Mouse (Mus musculus): ENCODE measurements at regions not wholly inside any gene's neighbourhood (a gene's known extent, or its start where the extent isn't known, plus 50 kb on each side); places are given as distances from the start of the nearest gene placed in this dataset.

GRCm38 (mm10) chr17:4380873-4381272, 613.3 kb upstream of the Arid1b start:
- TF ChIP-seq POLR2AphosphoS2 (IDR thresholded peaks at IDR 0.05; ENCODE audit: insufficient read length, low read depth) (no peak), POLR2A (IDR thresholded peaks at IDR 0.05; ENCODE audit: insufficient read length, low read depth) (no peak), SRF (IDR thresholded peaks at IDR 0.05; ENCODE audit: control insufficient read depth, insufficient read length, low read depth) (no peak), REST (IDR thresholded peaks at IDR 0.05; ENCODE audit: insufficient read depth, insufficient read length) (no peak), USF1 (IDR thresholded peaks at IDR 0.05; ENCODE audit: low read depth) (no peak), CEBPB (IDR thresholded peaks at IDR 0.05; ENCODE audit: insufficient read depth, poor library complexity, severe bottlenecking) (no peak)
